Mouse (Mus musculus) urinary bladder, postnatal 4 days (tissue): ENCODE results near the gene Ddx55.

ENCODE experiments used
- DNase-seq, 2 experiments: peaks; one replicate each; pipeline ENCODE4 v3.0.0; 2021 to 2022; ENCODE audit warnings: low spot score in 2 of 2

Ddx55 gene

GRCm38 (mm10) chr5:124552558-124553307, at the start of gene Ddx55:
Gene Ddx55 (plus strand): TSS chr5:124552864.
- peak; percentile 86 to 89 for DNase-seq

- no peak for DNase-seq
These were observed 48.9 kb upstream of the Ddx55 start for GRCm38 (mm10) chr5:124503742-124504141.

- no peak for DNase-seq
These were observed 47.4 kb upstream of the Ddx55 start for GRCm38 (mm10) chr5:124505235-124505634.

GRCm38 (mm10) chr5:124506731-124507359, 45.8 kb upstream of the Ddx55 start:
- DNase-seq, result no peak

- no peak for DNase-seq
These were observed 43.5 kb upstream of the Ddx55 start for GRCm38 (mm10) chr5:124509200-124509599.

- DNase-seq, result peak in 1 of 2 experiments; percentile 62
These were observed 42.9 kb upstream of the Ddx55 start for GRCm38 (mm10) chr5:124509742-124510237.

- no peak for DNase-seq
These were observed 42.1 kb upstream of the Ddx55 start for GRCm38 (mm10) chr5:124510536-124511050.

- no peak for DNase-seq
These were observed 36.9 kb upstream of the Ddx55 start for GRCm38 (mm10) chr5:124515789-124516188.

GRCm38 (mm10) chr5:124518648-124519047, 34.0 kb upstream of the Ddx55 start:
- no peak for DNase-seq

- no peak for DNase-seq
These were observed 31.1 kb upstream of the Ddx55 start for GRCm38 (mm10) chr5:124521588-124521987.

GRCm38 (mm10) chr5:124523032-124523431, 29.6 kb upstream of the Ddx55 start:
- DNase-seq, result no peak

- no peak for DNase-seq
These were observed 27.7 kb upstream of the Ddx55 start for GRCm38 (mm10) chr5:124524943-124525342.

GRCm38 (mm10) chr5:124528351-124528750, 24.3 kb upstream of the Ddx55 start:
- DNase-seq, result no peak

- no peak for DNase-seq
These were observed 23.9 kb upstream of the Ddx55 start for GRCm38 (mm10) chr5:124528791-124529190.

GRCm38 (mm10) chr5:124529191-124529651, 23.4 kb upstream of the Ddx55 start:
- DNase-seq, result no peak

GRCm38 (mm10) chr5:124529697-124530096, 23.0 kb upstream of the Ddx55 start:
- no peak for DNase-seq

- DNase-seq, result peak; percentile 79 to 82
These were observed 21.7 kb upstream of the Ddx55 start, which contains the start of gene Rilpl1 for GRCm38 (mm10) chr5:124530655-124531582. Gene Rilpl1 (minus strand): TSS chr5:124531391.

- no peak for DNase-seq
These were observed 21.1 kb upstream of the Ddx55 start for GRCm38 (mm10) chr5:124531583-124531930.

GRCm38 (mm10) chr5:124532451-124532850, 20.2 kb upstream of the Ddx55 start:
- DNase-seq, result no peak

- no peak for DNase-seq
These were observed 17.6 kb upstream of the Ddx55 start for GRCm38 (mm10) chr5:124535016-124535415.

- DNase-seq, result no peak
These were observed 15.9 kb upstream of the Ddx55 start for GRCm38 (mm10) chr5:124536776-124537175.
